Mouse (Mus musculus): ENCODE data around the gene Krba1.
A peak's percentile ranks its signal among the peaks of the same experiment; 100 is the strongest.

The Krba1 gene

GRCm38 (mm10) chr6:48395105-48396007 lies at the start of gene Krba1:
TSS of gene Krba1 (plus strand) at chr6:48395586.
- DNase-seq = peak; percentile 80

GRCm38 (mm10) chr6:48358897-48359296 lies 36.5 kb upstream of the Krba1 start:
- no peak for DNase-seq

- no peak for DNase-seq
Observed at GRCm38 (mm10) chr6:48366322-48366996, 28.9 kb upstream of the Krba1 start.

GRCm38 (mm10) chr6:48388221-48388620 lies 7.2 kb upstream of the Krba1 start:
- DNase-seq = no peak

GRCm38 (mm10) chr6:48393811-48394210 lies 1.6 kb upstream of the Krba1 start:
- no peak for DNase-seq

- no peak for DNase-seq
Observed at GRCm38 (mm10) chr6:48396008-48396595, 716 bp downstream of the Krba1 start.

GRCm38 (mm10) chr6:48396686-48397085 lies 1.3 kb downstream of the Krba1 start:
- no peak for DNase-seq

- peak; percentile 18 for DNase-seq
Observed at GRCm38 (mm10) chr6:48397336-48397735, 1.9 kb downstream of the Krba1 start.

GRCm38 (mm10) chr6:48399906-48400305 lies 4.5 kb downstream of the Krba1 start:
- no peak for DNase-seq

- DNase-seq = no peak
Observed at GRCm38 (mm10) chr6:48404071-48404470, 8.7 kb downstream of the Krba1 start.

GRCm38 (mm10) chr6:48409726-48410343 lies 14.4 kb downstream of the Krba1 start:
- no peak for DNase-seq

- DNase-seq = no peak
Observed at GRCm38 (mm10) chr6:48410551-48410950, 15.2 kb downstream of the Krba1 start.

- DNase-seq = no peak
Observed at GRCm38 (mm10) chr6:48411193-48412092, 16.1 kb downstream of the Krba1 start.

- no peak for DNase-seq
Observed at GRCm38 (mm10) chr6:48412147-48412546, 16.8 kb downstream of the Krba1 start.

- DNase-seq = no peak
Observed at GRCm38 (mm10) chr6:48412662-48413061, 17.3 kb downstream of the Krba1 start.

GRCm38 (mm10) chr6:48413081-48413480 lies 17.7 kb downstream of the Krba1 start:
- DNase-seq = no peak

- DNase-seq = no peak
Observed at GRCm38 (mm10) chr6:48414886-48415285, 19.5 kb downstream of the Krba1 start.

GRCm38 (mm10) chr6:48415636-48416035 lies 20.2 kb downstream of the Krba1 start:
- DNase-seq = no peak

GRCm38 (mm10) chr6:48416486-48416885 lies 21.1 kb downstream of the Krba1 start:
- no peak for DNase-seq

- no peak for DNase-seq
Observed at GRCm38 (mm10) chr6:48420647-48421046, 25.3 kb downstream of the Krba1 start.

- no peak for DNase-seq
Observed at GRCm38 (mm10) chr6:48423336-48423735, 27.9 kb downstream of the Krba1 start.

- no peak for DNase-seq
Observed at GRCm38 (mm10) chr6:48424074-48424473, 28.7 kb downstream of the Krba1 start.

Measured in liver (tissue).